Mouse (Mus musculus) thymus, adult 2 months (tissue): ENCODE data around the gene Izumo4.

Source experiments
- CTCF ChIP-seq: fragments of 200-500 bp; IDR thresholded peaks from 2 replicates; pipeline ENCODE4 v1.5.1; 2012; ENCODE audit warnings: mild to moderate bottlenecking, control low read depth, low read length, moderate library complexity, borderline replicate concordance; ENCODE audit not compliant: control insufficient read depth, poor library complexity, insufficient read depth; ENCODE audit errors: extremely low read depth
- POLR2A ChIP-seq: fragments of 200-500 bp; IDR thresholded peaks from 2 replicates; pipeline ENCODE4 v1.6.1; 2012; ENCODE audit warnings: mild to moderate bottlenecking, low read length, control low read depth, moderate library complexity; ENCODE audit not compliant: control insufficient read depth, poor library complexity, insufficient read depth; ENCODE audit errors: extremely low read depth

- TF ChIP-seq CTCF, result no peak
- TF ChIP-seq POLR2A, result no peak
These were observed 9.5 kb upstream of the Izumo4 start for GRCm38 (mm10) chr10:80692249-80693165.
